Mouse (Mus musculus): ENCODE measurements around the gene Dnah8.

DNA sequence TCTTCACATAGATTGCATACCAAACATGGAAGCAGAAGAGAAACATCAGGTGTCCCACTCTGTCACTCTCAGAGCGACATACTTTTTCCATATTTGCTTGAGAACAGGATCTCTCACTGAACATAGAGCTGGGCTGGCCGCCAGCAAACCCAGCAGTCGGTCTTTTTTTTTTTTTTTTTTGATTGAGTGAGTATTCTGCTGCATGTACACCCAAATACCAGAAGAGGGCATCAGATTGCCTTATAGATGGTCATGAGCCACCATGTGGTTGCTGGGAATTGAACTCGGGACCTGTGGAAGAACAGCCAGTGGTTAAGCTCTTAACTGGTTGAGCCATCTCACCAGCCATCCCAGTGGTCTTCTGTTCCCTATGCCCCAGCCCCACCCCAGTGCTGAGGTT is 299.4 kb downstream of the Dnah8 start:
- peak; percentile 43 for TF ChIP-seq CTCF (conservative IDR thresholded peaks at IDR 0.05; ENCODE audit: low read length)
- no peak for TF ChIP-seq POU5F1 (IDR thresholded peaks at IDR 0.05; ENCODE audit: borderline replicate concordance, low read length)
- no peak for TF ChIP-seq NANOG (IDR thresholded peaks at IDR 0.05; ENCODE audit: borderline replicate concordance, low read length)
